Mouse (Mus musculus): ENCODE data around the gene Gm49416.

DNA sequence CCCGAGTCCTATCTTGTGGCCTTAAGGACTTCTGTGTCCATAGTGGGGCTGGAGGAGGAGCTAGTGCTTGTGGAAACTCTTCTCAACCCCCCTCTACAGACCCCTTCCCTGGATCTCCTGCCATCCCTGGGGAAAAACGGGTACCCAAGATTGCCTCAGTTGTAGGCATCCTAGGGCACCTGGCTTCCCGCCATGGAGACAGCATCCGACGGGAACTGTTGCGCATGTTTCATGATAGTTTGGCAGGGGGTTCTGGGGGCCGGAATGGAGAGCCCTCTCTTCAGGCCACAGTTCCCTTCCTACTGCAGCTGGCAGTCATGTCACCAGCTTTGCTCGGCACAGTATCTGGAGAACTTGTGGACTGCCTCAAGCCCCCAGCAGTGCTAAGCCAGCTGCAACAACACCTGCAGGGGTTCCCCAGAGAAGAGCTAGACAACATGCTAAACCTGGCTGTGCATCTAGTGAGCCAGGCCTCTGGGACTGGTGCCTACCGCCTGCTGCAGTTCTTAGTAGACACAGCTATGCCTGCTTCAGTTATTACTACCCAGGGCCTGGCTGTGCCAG, 6.8 kb downstream of the Gm49416 start:
- no peak for TF ChIP-seq POLR2A (IDR thresholded peaks at IDR 0.05; ENCODE audit: low read depth, low read length)
- no peak for TF ChIP-seq CTCF (IDR thresholded peaks at IDR 0.05; ENCODE audit: extremely low read depth, insufficient read depth, insufficient read length, insufficient replicate concordance)

All from spleen, adult 2 months (tissue).